Mouse (Mus musculus) cerebellum, postnatal 10 days (tissue): ENCODE measurements around the gene Cyp1b1.
A peak's percentile ranks its signal among the peaks of the same experiment; 100 is the strongest.

Source experiments
- DNase-seq, 2 experiments: peaks; one replicate each; pipeline ENCODE4 v3.0.0; 2021; ENCODE audit warnings: mixed read lengths in 2 of 2

Cyp1b1 gene

DNA sequence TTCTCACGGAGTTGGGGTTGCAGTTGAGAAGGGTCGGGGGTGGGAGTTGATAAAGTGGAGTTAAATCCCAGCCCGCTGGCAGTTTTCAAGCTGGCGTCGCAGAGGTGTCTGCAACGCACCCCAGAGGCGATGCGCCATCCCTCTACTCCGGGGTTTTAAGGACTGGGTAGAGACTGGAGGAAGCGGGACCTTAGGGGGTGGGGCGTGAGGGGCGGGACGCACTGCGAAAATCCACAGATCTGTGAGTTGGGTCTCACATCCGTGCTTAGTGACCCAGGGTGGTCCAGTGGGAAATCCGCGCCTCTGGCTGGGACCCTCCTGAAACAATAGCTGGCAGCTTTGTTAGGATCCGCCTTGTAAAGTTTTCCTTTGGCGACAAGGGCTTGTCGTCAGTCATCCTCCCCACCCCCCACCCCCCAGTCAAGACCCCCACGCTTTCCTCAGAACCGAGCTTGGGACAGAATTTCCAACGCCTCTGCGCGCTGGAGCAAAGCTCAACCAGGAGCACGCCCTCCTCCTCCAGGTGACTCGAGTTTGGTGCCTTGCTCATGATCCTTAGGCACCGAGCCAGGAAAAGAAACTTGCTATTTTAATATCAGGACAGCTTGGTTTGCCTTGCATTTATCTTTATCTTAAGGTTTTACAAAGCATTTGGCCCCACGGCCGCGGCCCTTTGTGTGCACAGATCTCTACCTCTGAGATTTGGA, at the start of gene Cyp1b1:
Cyp1b1 (minus strand) TSS at position 131 of the 707 bp plus-strand sequence.
- peak in 1 of 2 experiments; percentile 18 for DNase-seq

DNA sequence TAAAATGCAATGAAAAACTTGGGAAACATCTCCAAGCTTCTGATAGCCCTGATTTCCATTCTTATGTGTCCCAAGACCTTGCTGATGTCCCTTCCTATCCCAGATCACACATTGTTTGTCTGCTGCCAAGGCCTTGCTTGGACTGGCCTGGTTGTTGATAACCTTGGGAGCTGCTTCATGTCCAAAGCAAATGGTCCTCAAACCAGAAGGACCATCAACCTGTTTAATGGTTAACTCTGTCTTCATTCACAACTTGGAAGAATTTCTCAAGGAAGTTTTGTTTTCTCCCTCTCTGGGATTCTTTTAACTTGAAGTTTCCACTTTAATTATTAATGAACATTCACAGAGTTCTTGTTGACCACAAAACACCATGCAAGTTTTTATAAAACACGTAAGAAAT, 47.0 kb upstream of the Cyp1b1 start:
- no peak for DNase-seq

GRCm38 (mm10) chr17:79753831-79754230, 39.0 kb upstream of the Cyp1b1 start:
- no peak for DNase-seq

GRCm38 (mm10) chr17:79752836-79753235, 38.0 kb upstream of the Cyp1b1 start:
- no peak for DNase-seq

DNA sequence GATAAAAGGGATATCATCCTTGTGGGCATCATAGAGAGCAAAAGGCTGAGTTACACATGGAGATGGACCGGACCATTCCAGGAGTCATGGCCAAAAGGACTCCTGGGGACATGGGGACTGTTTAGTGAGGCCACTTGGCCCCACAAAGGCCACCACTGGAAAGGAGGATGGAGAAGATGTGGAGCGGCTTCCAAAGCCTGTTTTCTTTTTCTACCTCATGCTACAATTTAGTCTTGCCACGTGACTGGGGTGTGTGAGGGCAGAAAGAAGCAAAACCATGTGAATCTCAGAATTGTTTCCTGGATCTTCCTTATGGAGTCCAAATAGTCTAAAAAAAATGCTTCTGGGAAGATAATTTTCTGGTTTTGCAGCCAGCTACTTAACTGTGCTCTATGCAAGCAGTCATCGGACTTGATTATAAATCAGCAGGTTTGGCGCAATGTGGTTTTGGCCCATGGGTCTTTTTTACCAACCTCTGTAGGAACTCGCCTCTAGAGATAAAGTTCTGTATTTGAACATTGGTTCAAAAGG, 36.9 kb upstream of the Cyp1b1 start:
- no peak for DNase-seq

DNA sequence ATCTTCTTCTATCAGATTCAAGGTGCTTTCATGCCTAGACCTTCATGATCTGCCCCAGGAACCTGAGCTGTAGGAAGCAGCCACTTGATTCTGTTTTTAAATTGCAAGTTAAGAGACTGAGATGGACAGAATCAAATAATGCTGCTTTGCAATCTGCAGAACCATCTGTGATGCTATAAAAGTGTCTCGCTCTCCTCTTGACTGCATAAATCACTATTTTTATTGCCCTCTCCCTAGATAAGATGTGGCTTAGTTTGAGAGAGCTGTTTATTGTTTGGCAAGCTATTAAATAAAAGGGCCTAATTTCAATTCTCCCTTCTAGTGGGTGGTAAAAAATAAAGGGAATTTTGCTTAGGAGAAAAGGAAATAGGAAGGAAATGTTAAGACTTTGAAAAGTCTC, 34.8 kb upstream of the Cyp1b1 start:
- DNase-seq: no peak

- peak in 1 of 2 experiments; percentile 18 for DNase-seq
Measured at GRCm38 (mm10) chr17:79746954-79747353, 32.1 kb upstream of the Cyp1b1 start.

DNA sequence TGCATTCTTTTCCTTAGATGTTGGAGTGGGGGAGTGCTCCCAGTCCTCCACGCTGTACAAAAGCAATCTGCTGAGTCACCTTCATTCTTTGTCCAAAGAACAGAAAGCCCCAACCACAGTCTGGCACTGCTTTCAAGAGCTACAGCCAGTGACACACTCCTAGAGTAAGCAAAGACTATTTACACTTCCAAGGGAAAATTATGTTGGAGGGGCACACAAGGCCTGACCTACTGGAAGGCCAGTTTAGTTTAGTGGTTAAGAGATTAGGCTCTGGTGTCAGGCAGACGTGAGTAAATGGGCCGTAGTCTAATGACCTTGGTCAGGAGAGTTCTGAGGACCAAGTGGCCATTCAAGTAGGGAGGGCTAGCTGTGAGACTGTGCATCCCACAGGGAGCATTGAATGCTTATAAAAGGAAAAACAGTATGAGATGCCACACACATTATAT, 31.3 kb upstream of the Cyp1b1 start:
- DNase-seq: no peak

GRCm38 (mm10) chr17:79745051-79745731, 30.3 kb upstream of the Cyp1b1 start:
- no peak for DNase-seq

GRCm38 (mm10) chr17:79743507-79743906, 28.6 kb upstream of the Cyp1b1 start:
- DNase-seq: no peak

GRCm38 (mm10) chr17:79742635-79743034, 27.8 kb upstream of the Cyp1b1 start:
- no peak for DNase-seq

- no peak for DNase-seq
Measured at GRCm38 (mm10) chr17:79738847-79739498, 24.1 kb upstream of the Cyp1b1 start.

DNA sequence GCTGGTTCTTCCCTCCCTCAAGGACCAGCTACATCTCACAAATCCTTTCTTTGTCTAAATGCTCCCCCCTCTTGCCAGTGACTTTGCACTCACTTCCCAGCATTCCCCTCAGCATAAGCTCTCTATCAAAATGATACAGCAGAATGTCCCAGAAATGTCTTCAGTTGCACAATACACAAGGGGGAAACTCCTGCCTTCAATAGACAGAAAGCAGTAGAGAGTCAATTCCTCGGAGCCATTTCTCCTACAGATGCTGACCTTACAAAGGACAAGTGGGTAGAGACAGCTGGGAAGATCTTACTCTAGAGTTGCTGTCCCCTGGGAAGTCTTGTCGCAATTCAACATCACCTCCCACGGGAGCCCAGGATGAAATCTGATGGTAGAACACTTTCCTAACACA, 22.7 kb upstream of the Cyp1b1 start:
- DNase-seq: no peak

DNA sequence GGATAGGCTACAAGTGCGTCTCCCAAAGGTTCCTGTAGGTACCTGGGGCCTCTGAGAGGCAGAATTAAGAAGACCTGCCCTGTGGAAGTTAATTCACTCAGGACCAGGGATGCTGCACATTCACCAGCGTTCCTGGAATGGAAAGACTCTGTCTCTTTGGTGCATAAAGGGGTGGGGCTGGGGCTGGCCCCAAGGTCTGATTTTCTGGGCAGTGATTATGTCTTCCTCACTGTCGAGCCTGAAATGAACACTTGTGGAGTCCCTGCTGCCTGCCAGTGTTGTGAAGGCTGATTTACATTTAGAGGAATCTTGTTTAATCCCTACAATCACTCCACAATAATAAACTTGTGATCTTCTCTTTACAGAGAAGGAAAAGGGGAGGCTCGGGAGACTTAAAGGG, 18.2 kb upstream of the Cyp1b1 start:
- no peak for DNase-seq

- no peak for DNase-seq
Measured at GRCm38 (mm10) chr17:79730988-79731387, 16.1 kb upstream of the Cyp1b1 start.

GRCm38 (mm10) chr17:79728585-79729503, 14.0 kb upstream of the Cyp1b1 start:
- no peak for DNase-seq

- peak; percentile 25 to 27 for DNase-seq
Measured at GRCm38 (mm10) chr17:79728053-79728584, 13.3 kb upstream of the Cyp1b1 start.

GRCm38 (mm10) chr17:79726613-79727012, 11.8 kb upstream of the Cyp1b1 start:
- no peak for DNase-seq

DNA sequence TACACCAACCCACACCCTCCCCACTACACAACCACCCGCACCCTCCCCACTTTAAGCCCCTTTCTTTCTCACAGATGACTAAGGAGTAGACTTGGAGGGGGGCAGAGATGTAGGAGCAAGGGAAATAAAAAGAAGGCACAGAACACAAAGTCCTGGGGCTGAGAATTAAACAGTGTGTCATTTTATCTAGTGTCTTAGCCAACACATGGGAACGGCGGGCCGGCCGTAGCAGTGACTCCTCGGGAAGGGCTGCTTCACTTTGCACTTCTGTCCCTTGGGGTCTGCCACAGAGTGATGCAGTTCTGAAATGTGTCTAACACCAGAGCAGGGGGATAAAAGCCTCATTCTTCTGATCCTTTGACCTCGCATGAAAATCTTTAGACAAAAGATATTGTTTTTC, 5.8 kb upstream of the Cyp1b1 start:
- no peak for DNase-seq

- DNase-seq: peak; percentile 90
Measured at GRCm38 (mm10) chr17:79715649-79716143, 835 bp upstream of the Cyp1b1 start.

- peak; percentile 23 to 48 for DNase-seq
Measured at GRCm38 (mm10) chr17:79714368-79714895, 429 bp downstream of the Cyp1b1 start.
